Mouse (Mus musculus) layer of hippocampus, adult 11-12 months (tissue): Measurements from ENCODE around the gene Epn3.

Experiments used
- DNase-seq: peaks from one replicate; pipeline ENCODE4 v3.0.0; 2022; ENCODE audit warnings: low spot score

The Epn3 gene

GRCm38 (mm10) chr11:94498093-94498996, 1.4 kb downstream of the Epn3 start:
- peak; percentile 63 for DNase-seq

GRCm38 (mm10) chr11:94495415-94495814, 4.4 kb downstream of the Epn3 start:
- DNase-seq, result no peak

- no peak for DNase-seq
Observed at GRCm38 (mm10) chr11:94491749-94492099, 8.1 kb downstream of the Epn3 start.

GRCm38 (mm10) chr11:94491035-94491748, 8.6 kb downstream of the Epn3 start:
- peak; percentile 35 for DNase-seq

DNA sequence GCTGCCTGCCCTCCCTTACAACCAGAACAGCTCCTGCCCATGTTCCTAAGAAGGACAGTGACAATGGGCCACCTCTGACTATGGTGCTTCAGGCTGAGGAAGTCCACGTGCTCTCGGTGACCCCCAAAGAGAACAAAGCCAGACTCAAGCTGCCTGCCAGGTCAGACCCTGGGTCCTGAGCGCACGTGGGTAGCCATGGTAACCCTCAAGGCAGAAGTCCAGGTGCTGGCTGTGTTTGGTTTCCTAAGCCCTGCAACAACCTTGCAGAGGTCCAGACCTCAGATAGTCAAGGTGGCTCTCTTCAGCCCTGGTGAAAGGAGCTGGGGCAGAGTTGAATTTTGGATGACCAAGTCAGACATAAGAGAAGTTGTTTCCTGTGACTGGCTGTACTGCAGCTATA, 10.0 kb downstream of the Epn3 start:
- DNase-seq, result no peak

DNA sequence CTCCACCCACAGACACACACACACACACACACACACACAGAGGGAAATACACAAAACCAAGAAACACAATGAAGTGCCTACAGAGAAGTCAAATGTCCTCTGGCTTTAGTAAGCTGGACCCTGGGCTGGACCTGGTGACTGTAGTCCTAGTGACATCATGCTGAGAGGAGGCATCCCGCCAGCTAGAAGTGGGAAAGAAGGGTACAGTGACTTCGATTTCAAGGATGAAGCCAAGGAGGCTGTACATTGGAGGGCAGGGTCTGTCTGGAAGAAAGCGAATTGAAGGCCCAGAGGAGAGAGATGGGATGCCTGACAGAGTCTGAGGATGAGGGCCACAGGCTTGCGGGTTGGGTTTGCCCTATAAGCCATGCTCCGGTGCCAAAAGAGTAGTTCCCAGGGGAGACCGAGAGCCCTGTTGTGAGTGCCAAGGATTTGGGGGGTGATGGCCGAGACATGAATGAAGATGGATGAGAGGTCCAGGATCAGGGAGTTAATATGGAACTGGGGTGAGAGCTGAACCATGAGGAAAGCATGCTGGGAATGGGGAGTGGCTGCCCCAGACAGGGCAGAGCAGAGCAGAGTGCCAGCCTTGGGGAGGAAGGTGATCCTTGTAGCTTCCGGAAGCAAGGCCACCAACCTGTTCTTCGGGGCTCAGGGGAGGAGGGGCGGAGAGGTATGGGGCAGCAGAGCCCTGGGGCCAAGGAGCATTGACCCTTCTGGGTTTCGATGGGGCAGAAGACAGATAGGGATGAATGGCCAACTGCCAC, 10.8 kb downstream of the Epn3 start:
- DNase-seq, result no peak

GRCm38 (mm10) chr11:94486001-94486400, 13.8 kb downstream of the Epn3 start, which contains the start of gene Spata20:
Gene Spata20, minus strand, starts transcription at chr11:94486179.
- DNase-seq, result peak; percentile 92

DNA sequence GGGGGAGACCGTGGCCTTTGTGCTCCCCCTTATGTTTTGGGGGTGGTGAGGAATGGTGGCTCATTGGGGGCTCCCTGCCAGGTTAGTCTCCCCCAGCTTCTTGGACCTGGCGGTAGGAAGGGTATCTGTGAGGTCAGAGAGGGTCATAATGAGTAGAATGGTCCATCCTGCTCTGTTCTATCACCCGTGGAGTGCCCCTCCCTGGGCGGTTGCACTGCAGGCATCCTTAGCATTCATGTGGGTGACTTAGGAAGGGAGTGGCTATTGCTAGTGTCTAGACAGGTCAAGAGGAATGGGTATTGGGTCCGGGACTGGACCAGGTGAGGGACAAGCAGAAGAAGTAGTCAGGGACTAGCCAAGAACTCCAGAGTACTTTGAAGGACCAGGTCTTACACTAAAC, 14.6 kb downstream of the Epn3 start:
- no peak for DNase-seq

GRCm38 (mm10) chr11:94484636-94485035, 15.1 kb downstream of the Epn3 start:
- no peak for DNase-seq

- DNase-seq, result no peak
Observed at GRCm38 (mm10) chr11:94483921-94484320, 15.9 kb downstream of the Epn3 start.

- DNase-seq, result no peak
Observed at GRCm38 (mm10) chr11:94483436-94483835, 16.3 kb downstream of the Epn3 start.

DNA sequence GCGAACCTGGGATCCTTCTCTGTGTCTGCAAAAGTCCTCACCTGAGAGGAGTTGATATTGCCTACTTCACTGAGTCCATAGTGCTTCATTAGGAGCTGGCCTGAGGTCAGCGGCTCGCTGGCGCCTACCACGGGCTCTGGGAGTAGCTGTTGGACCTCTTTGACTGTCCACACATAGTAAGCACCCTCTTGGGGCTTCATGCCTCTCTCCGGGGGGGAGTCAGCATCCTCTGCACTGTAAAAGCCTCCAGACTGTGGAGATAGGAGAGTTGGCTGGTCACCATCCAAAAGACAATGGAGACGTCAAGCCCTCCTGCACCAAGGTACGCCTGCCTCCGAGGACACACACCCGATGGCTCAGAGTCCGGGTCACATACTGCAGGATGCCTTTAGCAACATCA, 17.0 kb downstream of the Epn3 start:
- no peak for DNase-seq

DNA sequence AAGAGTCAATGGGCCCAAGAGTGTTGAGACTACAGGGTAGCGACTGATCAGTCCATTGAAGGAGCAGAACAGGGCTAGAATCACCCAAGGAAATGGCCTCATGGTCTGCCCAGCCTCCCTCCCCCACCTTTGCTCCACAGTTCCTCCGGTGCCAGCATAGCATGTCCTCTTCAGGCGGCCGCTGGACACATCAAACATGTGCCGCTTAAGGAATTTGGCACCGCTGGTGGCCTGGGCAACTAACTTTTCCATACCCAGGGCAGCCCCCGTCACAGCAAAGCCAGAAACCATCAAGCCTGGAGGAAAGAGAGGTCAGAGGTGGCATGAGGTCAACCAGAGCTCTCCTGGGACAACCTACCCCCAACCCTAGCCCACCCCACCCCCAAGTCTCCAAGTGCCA, 17.8 kb downstream of the Epn3 start:
- no peak for DNase-seq

- no peak for DNase-seq
Observed at GRCm38 (mm10) chr11:94480382-94480781, 19.4 kb downstream of the Epn3 start.

DNA sequence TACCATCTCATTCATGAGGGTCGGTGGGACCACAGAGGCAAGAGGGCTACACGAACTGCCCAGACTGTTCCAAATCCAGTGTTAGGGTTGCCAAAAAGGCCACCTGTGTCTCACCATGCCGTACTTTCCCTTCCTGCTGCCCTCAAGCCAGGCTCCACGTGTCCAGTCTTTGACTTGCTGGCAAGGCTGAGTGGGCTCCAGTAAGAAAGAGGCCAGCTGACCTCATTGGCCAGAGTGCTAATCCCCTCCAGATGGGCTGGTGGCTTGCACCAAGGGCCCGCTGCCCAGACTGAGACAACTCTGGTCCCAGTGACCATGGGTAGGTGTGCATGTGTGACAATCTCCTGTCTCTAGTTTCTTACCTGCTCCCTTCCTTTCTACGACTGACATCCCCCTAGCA, 22.1 kb downstream of the Epn3 start:
- DNase-seq, result no peak

DNA sequence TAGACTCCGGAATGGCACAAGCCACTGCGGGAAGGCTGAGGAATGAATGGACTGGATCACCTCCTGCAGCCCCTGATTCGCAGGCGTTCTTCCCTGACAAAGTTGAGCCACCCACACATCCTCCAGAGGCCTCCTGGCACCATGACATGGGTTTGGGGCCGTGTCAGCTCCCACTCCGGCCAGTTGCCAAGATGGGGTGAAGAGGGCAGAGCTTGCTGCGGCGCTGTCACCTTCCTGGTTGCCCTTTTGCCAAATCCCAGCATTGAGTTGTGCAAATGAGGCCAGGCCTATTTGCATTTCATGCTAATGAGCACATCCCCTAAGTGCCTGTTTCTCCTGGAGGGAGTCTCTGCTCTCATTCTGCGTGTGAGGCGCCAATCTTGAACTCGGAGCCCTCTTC, 24.1 kb downstream of the Epn3 start:
- no peak for DNase-seq

- DNase-seq, result no peak
Observed at GRCm38 (mm10) chr11:94474544-94474910, 25.2 kb downstream of the Epn3 start.

GRCm38 (mm10) chr11:94473707-94474543, 25.8 kb downstream of the Epn3 start, which contains the start of gene Cacna1g:
Gene Cacna1g, minus strand, starts transcription at chr11:94474198.
- DNase-seq, result peak; percentile 82

DNA sequence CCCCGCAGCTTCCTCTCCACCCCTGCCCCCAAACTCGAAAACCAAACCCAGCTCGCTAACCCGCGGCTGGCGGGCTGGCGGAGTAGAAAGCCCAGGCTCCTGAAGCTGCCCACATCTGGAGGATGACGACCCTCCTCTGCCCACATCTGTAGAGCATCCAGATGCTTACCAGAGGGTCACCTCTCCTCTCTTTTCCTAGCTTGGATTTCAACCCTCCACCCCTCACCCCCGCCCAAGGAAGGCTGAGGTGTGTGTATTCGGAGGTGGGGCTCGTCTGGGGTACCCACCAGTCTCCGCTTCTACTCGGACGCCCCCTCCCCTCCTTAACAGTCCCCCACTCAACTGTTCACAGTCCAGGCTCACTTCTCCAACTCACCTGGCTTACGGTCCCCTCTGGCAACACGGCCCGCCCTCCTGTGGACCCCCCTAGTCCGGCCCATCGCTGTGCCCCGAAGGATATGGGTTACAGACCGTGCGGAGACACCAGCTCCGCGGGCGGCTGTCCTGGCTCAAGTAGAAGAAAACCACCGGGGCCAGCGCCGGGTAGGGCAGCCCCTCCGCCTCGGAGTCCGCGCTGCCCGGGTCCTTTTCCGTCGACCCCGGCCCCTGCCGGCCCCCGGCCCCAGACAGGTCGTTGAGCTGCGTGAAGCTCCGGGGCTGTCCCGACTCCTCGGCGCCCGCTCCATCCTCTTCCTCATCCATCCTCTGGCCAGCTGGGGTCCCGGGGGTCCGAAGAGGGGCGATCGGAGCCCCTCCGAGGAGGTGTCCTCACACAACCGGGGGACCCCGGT, 26.7 kb downstream of the Epn3 start:
- DNase-seq, result no peak

DNA sequence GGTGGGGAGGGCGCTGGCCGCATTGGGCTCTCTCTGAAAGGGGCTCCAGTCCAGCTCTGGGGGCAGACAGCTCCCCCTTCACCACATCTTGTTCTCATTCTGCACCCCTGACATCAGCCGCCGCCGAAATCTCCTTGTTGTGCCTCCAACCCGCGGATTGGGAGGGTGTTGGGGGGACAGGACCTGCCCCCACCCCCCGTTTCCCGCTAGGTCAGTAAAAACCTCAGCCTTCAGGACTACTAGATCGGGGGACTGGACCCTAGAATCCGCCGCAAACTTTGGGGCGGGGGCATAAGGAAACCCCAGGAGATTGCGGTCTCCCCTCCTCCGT, 27.2 kb downstream of the Epn3 start:
- no peak for DNase-seq
